Mouse (Mus musculus) layer of hippocampus, postnatal 36 days (tissue): ENCODE measurements around the gene Mkrn2. TPM values are rescaled to one million over a fixed set of nuclear protein-coding genes. Genes with fewer than 3 reads are reported as not detected.
"Not testable (repeated sequence)": the region's sequence is repeated elsewhere in the genome, so short reads cannot be mapped to it uniquely, and the experiment has no call there.

Source experiments
- DNase-seq, 2 experiments: peaks; one replicate each; pipeline ENCODE4 v3.0.0; 2022
- total RNA-seq, 2 experiments: library from RNA; stranded (reverse); gene quantifications; 2 replicates each; pipeline ENCODE4 v1.2.3; 2021

Gene Mkrn2
- total RNA-seq, 2 experiments from 2014 or later = 32.8 to 34.0 TPM

GRCm38 (mm10) chr6:115609121-115609520 lies 7.4 kb downstream of the Mkrn2 start:
- DNase-seq = no peak

GRCm38 (mm10) chr6:115610301-115610700 lies 8.6 kb downstream of the Mkrn2 start:
- DNase-seq = no peak

GRCm38 (mm10) chr6:115613793-115614192 lies 12.1 kb downstream of the Mkrn2 start:
- DNase-seq = no peak

GRCm38 (mm10) chr6:115615983-115616382 lies 14.3 kb downstream of the Mkrn2 start:
- DNase-seq = no peak

DNA sequence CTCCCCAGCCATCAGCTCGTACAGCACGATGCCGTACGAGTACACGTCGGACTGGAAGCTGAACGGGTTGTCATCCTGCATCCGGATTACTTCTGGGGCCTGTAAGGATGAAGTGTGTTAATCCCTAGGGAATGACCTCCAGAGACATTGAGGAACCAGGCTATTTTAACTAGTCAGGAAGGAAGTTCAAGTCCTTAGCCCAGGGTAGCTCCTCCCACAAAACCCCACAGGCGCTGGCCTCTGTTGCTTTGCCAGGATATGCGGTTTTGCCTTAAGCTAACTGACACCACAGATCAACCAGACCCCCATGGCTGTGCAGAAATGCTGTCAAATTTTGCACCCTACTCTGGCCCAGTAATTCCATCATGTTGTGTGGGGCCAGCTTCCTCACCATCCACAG lies 18.1 kb downstream of the Mkrn2 start:
- no peak for DNase-seq

DNA sequence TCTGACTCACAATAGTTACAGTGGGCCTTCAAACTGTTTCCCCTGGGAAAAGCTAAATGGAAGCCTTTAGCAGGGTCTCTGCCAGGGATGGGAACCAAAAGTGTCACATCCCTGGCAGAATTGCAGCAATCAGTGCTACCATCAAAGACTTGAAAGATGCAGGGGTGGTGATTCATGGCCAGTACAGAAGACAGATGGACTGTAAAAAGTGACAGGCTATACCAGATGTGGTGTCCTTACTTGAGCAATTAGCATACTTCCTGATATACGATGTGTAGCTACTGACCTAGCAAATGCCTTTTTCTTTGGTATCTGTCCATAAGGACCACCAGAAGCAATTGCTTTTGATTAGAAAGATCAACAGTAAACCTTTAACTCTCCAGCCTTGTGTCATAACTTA lies 19.2 kb downstream of the Mkrn2 start:
- no peak for DNase-seq

- no peak for DNase-seq
These were observed 24.4 kb downstream of the Mkrn2 start for GRCm38 (mm10) chr6:115626121-115626520.

GRCm38 (mm10) chr6:115631056-115631795 lies 29.5 kb downstream of the Mkrn2 start:
- DNase-seq = no peak

DNA sequence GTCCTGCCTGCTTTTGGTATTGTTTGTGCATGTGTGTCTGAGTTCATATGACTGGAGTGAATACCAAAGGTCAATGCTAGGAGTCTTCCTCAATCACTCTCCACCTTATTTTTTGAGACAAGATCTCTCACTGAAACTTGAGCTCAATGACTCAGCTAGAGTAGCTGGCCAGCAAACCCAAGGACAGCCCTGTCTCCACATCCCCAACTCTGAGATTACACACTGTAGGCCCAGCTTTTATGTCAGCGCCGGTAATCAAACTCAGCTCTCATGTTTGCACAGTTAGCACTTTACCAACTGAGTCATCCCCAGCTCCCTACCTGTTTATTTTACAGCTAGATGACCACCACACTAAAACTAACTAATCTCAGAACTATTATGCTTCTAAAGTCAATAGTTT lies 32.3 kb downstream of the Mkrn2 start:
- no peak for DNase-seq

- DNase-seq = not testable (repeated sequence)
These were observed 36.5 kb downstream of the Mkrn2 start for GRCm38 (mm10) chr6:115638188-115638587.

DNA sequence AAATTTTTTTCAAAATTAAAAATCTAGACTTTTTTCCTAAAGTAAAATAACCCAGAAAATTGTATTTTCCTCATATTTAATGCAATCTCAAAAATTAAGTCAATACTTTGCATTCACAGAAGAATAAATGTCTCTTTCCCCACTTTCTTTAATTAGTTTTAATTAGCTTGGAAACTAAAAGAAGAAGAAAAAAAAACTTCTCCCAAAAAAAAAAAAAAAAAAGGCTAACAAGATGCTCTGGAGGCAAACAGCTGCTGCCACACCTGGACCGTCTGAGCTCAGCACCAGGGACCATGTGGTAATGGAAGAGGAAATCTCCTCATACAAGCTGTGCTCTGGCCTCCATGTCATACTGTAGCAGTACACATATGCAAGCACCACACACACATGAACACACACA lies 41.6 kb downstream of the Mkrn2 start:
- no peak for DNase-seq

DNA sequence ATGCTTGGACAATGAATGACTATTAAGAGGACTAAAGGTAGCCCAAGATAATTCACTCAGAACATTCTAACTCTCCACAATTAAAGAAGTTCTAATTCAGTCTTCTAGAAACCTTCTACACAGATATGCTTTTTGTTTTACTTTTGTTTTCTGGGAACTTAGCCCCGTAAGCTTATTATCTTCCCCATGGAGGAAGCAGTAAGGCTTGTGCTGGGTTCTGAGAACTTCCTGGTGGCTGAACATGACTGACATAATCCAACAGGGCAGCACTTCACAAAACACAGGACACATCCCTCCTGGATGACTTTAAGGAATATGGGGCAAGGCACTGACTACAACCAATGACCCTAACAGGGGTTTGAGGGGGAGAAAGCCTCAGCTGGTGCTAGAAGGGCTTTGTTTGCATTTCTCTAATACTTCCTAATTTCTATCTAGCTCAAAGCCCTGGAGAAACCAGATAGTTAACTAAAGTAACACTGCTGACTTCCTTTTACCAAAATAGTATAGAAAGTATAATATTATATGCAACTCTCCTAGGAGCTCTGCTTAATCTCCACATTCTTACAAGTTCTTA lies 48.2 kb downstream of the Mkrn2 start:
- DNase-seq = no peak

GRCm38 (mm10) chr6:115650476-115651427 lies 49.0 kb downstream of the Mkrn2 start:
- DNase-seq = no peak

DNA sequence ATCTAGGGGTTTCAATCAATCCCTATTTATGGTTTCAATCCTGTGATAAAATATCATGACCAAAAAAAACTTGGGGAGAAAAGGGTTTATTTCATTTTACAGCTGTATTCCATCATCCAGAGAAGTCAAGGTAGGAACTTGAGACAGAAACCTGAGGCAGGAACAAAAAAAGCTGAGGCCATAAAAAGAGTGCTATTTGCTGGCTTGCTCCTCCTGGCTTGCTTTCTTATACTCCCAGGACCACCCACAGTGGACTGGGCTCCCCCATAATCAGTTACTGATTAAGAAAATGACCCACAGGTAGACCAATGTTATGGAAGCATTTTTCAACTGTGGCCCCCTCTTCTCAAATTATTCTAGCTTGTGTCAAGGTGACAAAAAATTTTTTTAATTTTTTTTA lies 50.0 kb downstream of the Mkrn2 start:
- DNase-seq = no peak

- no peak for DNase-seq
These were observed 52.2 kb downstream of the Mkrn2 start for GRCm38 (mm10) chr6:115653939-115654338.

DNA sequence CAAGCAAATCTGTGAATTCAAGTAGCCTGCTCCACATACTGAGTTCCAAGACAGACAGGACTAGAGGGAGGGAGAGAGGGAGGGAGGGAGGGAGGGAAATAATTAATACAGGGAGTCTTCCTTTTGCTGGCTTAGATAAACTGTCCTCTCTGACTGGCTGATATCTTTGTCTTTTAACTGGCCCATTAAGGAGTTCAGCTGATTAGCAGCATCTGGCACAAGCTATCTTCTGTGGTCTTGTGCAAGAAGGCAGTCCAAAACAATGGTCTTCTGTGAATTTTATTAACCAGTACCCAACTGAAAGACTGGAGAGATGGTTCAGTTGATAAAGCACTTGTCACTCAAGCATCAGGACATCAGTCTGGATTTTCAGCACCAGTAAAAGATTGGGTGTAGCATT lies 57.1 kb downstream of the Mkrn2 start:
- no peak for DNase-seq

- DNase-seq = no peak
These were observed 62.6 kb downstream of the Mkrn2 start for GRCm38 (mm10) chr6:115664268-115664667.

DNA sequence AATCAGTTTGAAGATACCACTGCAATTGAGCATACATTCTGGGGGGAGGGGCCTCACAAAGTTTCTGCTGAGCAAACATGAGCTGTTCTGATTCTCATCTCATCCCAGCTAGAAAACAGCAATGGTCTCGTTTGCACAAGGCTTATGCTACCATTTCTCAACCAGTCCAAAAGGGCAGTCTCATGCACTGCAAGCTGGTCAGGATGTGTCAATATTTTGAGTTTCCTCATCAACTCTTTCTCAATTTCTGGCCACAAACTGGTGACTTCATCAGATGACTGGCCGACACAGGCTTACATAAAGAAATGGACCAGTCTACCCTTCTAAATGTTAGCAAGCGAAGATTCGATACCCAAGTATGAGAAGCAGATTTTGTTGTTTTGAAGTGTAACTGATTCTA lies 64.9 kb downstream of the Mkrn2 start:
- no peak for DNase-seq

Other genes starting within 250 kb of the Mkrn2 start
- gene Pparg, start 241.0 kb upstream of the Mkrn2 start, total RNA-seq = 1 to 10 TPM; 1.6 to 1.8 TPM
- 10 to 100 TPM; 20.6 to 26.8 TPM for gene Tsen2, start 57.2 kb upstream of the Mkrn2 start, total RNA-seq
- not detected for gene Mkrn2os, start 9.3 kb upstream of the Mkrn2 start, total RNA-seq
- 10 to 100 TPM; 85.9 to 99.4 TPM for gene Raf1, start 74.7 kb downstream of the Mkrn2 start, total RNA-seq
- under 1 TPM; 0.40 to 0.71 TPM for gene Tmem40, start 160.5 kb downstream of the Mkrn2 start, total RNA-seq
- 1 to 10 TPM; 3.1 to 3.2 TPM for gene Cand2, start 172.6 kb downstream of the Mkrn2 start, total RNA-seq
- gene Rpl32, start 206.8 kb downstream of the Mkrn2 start, total RNA-seq = 100 to 1,000 TPM; 464 to 470 TPM
- gene Efcab12, start 236.5 kb downstream of the Mkrn2 start, total RNA-seq = 1 to 10 TPM; 4.0 to 4.7 TPM